Mouse (Mus musculus) cerebellum, adult 9-10 months (tissue): ENCODE data around the gene 4930556J24Rik.
A peak's percentile ranks its signal among the peaks of the same experiment; 100 is the strongest.
"Not testable (repeated sequence)": the region's sequence is repeated elsewhere in the genome, so short reads cannot be mapped to it uniquely, and the experiment has no call there.

Experiments
- DNase-seq: peaks from one replicate; pipeline ENCODE4 v3.0.0; 2022

Gene 4930556J24Rik

DNA sequence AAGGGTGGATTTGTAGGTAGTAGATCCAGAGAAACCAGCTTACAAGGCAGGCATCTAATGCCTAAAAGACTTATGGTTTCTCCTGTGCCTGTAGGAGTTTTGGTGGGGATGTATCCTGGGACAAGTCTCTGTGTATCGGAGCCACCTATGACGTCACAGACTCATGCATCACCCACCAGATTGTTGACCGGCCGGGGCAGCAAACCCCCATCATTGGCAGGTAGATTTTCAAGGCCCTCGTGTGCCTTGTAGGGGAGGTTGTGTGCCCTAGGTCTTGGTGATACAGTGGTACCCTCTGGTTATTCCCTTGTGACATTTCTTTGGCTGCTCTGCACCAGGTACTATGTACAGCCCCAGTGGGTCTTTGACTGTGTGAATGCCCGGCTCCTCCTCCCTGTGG, at the start of gene 4930556J24Rik:
TSS of gene 4930556J24Rik (minus strand) at position 101 of the 400 bp plus-strand sequence.
- no peak for DNase-seq

DNA sequence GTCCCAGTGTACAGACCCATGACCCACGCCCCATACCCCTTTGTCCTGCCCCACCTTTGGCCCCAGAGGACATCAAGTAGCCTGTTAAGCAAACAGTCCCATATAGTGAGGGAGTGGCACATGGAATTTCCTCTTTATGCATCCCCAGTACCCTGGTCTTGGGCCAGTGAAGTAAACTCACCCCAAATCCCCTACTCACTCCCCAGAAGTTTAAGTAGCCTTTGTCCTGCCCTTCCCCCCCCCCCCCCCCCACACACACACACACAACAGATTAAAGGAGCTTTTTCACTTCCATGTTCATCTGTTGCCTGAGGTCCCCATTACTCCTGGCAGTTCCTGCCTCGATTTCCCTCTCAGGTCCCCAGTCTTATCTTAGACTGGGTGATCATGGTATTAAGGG, 46.7 kb upstream of the 4930556J24Rik start:
- DNase-seq, result no peak

DNA sequence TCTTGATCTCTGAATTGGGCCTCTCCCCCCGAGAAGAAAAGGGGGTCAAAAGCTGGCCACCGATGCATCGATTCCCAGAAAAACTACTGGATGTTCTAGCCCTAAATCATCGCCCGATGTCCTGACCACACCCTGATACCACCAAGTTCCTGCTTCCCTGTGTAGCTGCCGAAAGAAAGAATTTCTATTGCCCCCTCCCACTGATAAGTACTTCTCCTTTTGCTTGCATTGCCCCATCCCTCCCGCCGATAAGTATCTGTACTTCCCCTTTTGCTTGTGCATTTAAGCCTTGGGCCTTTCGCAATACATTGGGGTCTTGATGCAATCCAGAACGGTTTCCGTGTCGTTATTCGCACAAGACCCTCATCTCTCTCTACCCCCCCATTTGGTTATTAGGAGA, 45.5 kb upstream of the 4930556J24Rik start:
- not testable (repeated sequence) for DNase-seq

DNA sequence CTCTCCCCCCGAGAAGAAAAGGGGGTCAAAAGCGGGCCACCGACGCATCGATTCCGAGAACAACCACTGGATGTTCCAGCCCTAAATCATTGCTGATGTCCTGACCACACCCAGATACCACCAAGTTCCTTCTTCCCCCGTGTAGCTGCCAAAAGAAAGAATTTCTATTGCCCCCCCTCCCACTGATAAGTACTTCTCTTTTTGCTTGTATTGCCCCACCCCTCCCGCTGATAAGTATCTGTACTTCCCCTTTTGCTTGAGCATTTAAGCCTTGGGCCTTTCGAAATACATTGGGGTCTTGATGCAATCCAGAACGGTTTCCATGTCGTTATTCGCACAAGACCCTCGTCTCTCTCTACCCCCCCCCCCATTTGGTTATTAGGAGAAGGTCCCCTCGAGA, 39.2 kb upstream of the 4930556J24Rik start:
- DNase-seq, result not testable (repeated sequence)

DNA sequence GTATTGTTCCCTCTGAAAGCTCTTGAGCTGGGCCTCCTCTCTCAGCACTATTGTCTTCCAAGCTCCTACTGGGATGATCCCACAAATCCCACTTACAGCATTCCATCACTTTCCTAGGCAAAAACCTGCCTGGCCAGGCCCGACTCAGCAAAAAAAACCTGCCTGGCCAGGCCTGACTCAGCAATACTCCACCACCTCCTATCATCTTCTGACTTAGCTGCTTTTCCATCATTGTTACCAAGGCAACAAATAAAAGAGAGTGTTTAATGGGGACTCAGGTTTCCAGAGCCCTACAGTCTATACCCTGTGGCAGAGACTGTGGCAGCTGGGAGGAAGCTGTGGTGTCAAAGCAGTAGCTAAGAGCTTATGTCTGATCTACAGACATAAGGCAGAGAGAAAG, 36.0 kb upstream of the 4930556J24Rik start:
- no peak for DNase-seq

DNA sequence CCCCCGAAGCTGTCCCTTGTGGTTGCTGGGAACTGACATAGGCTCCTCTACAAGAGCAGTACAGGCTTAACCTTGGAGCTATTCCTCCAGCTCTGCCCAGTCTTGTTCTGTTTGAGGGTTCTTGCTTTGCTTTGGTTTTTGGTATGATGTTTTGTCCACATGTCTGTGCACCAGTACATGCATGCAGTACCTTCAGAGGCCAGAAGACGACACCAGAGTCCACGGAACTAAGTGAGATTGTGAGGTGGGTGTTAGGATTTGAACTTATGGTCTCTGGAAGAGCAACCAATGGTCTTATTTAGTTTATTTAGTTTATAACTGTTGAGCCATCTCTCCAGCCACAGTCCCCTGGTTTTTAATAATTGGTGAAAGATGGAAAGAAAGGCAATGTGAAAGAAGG, 29.9 kb upstream of the 4930556J24Rik start:
- DNase-seq, result no peak

DNA sequence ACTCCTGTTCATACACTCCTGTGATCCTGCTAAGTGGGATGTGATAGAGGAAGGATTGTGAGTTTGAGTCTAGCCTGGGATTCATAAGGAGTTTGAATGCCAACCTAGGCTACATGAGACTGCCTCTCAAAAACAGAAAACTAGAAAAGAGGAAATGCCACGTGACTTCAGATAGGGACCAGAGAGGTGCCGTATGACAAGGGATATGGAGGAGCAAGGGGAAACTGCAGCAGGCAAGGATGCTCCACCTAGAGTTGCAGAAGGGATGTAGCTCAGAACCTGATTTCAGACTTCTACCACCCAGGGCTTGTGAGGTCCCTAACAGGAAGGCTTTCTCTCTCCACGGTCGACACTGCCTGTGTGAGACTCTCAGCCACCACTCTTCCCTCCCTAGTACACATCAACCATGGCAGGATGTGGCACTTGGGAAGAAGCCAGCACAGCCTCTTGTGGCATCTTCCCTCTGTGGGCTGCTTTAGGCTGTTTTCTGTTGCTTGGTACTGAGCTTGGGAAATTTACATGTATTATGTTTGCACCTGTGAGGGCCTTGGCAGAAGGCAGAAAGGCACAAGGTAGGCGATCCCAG, 28.7 kb upstream of the 4930556J24Rik start:
- no peak for DNase-seq

DNA sequence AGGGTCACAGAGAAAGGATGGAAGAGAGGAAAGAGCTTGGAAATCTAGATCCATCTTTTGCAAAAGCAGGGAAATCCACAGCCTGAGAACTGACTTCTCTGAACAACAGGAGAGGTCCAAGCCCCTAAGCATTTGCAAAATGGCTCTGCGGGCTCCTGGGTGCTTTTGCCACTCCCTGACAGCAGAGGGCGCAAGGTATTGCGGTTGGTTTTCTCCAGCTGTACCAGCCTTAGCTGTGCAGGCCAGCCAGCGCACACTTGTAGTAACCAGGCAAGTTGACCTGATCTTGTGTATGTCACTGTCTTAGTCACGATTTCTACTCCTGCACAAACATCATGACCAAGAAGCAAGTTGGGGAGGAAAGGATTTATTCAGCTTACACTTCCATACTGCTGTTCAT, 25.0 kb upstream of the 4930556J24Rik start:
- DNase-seq, result peak; percentile 18

DNA sequence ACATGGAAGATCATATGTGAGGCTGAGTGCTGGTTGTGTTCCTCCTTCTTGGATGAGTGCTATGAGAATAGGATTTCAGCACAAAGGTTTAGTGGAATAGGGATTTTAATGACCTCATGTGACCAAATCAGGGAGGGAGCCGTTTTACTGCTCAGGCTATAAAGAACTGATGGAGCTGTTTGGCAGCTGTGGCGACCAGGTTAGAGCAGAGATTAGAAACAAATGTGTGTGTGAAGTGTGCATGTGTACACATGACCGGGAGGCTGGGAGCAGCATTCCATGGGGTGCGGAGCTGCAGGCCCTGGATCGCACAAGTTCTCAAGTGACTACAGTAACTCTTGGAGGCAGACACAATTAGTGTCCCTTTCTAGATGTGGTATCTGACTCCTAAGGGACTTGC, 23.0 kb upstream of the 4930556J24Rik start:
- DNase-seq, result no peak

DNA sequence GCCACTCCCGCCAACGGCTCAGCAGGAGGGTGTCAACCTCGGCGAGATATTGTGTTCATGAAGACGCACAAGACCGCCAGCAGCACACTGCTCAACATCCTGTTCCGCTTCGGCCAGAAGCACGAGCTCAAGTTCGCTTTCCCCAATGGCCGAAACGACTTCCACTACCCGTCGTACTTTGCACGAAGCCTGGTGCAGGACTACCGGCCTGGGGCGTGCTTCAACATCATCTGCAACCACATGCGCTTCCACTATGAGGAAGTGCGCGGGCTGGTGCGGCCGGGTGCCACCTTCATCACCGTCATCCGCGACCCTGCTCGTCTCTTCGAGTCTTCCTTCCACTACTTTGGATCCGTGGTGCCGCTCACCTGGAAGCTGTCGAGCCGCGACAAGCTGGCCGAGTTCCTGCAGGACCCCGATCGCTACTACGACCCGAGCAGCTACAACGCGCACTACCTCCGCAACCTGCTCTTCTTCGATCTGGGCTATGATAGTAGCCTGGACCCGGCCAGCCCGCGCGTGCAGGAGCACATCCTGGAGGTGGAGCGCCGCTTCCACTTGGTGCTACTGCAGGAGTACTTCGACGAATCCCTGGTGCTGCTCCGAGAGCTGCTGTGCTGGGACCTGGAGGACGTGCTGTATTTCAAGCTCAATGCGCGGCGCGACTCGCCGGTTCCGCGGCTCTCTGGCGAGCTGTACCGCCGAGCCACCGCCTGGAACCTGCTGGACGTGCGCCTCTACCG, 21.6 kb upstream of the 4930556J24Rik start:
- DNase-seq, result no peak

DNA sequence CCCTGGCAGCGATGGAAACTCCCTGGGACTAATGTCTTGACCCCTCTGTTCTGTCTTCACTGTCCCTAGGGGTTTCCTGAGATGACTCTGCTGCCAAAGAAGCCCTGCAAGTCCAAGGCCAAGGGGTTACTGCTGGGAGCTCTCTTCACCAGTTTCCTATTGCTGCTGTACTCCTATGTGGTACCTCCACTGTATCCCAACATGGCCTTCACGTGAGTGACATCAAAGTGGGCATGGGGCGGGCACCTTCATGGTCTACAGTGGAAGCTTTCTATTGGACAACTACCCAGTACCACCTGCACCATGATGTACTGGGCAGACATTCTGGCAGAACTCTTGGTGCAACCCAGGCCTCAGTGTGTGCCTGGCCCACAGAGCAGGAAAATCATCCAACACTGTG, 20.3 kb upstream of the 4930556J24Rik start:
- no peak for DNase-seq

DNA sequence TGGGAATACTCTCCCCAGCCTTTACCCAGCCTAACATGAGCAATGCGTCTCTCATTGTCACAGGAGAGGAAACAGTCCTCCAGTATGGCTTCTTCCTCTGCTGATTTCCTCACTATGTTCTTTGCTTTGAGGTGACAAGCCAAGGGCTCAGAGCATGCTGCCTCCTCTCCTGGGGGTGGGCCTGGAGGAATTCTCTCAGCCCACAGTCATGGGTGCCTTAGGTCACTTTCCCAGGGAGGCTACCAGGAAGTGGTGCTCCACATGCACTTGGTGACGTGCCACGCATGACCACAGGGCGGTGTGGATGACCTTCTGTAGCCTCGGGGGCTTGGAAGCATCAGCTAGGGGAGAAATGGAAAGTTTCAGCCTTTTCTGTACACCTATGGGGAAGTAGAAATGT, 18.9 kb upstream of the 4930556J24Rik start:
- DNase-seq, result no peak

DNA sequence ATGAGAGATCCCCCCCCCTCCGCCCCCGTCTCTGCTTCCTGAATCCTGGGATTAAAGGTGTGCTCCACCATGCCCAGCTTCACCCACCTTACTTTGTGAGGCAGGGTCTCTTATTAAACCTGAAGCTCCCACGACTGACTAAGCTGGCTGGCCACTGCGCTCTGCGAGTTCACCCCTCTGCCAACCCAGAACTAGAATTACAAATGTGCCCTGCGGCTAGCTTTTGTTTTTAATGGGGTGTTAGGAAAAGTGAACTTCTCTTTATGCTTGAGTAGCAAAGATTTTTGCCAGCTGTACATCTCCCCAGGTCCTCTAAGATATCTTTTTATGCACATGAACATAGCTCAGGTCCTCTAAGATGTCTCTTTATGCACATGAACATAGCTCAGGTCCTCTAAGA, 17.3 kb upstream of the 4930556J24Rik start:
- no peak for DNase-seq

DNA sequence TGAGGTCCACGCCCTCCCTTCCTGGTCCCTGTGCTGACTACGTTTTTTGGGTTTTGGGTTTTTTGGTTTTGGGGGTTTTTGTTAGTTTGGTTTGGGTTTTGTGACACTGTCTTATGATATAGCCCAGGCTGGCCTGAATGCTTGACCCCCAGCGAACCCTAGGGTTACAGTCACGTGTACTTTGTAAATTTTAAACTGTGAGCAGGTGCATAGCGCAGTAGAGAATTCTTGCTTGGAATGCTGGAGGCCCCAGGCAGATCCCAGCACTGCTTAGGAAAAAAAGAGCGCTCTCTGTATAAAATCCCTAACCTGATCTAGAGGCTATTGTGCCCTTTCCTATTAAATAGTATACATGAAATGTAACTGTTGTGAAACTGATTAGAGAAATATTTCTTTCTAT, 16.6 kb upstream of the 4930556J24Rik start:
- DNase-seq, result no peak

DNA sequence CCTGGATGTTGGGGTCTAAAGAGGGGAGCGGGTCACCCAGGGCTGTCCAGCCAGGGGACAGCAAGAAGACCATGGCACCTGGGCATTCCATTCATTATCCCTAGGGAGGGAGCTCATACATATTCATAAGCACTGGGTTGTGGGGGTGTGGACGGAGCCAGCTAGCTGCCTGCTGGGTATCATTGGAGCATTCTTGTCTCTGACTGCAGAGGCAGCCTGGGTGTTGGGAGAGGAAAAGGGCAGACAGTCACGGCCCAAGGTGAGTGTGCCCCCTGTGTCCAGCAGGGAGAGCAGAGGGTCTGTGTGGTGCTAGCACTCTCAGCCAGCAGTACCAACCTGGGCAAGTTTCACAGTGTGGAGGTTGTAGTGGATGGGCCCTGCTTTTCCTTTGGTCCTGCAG, 13.2 kb upstream of the 4930556J24Rik start:
- no peak for DNase-seq

DNA sequence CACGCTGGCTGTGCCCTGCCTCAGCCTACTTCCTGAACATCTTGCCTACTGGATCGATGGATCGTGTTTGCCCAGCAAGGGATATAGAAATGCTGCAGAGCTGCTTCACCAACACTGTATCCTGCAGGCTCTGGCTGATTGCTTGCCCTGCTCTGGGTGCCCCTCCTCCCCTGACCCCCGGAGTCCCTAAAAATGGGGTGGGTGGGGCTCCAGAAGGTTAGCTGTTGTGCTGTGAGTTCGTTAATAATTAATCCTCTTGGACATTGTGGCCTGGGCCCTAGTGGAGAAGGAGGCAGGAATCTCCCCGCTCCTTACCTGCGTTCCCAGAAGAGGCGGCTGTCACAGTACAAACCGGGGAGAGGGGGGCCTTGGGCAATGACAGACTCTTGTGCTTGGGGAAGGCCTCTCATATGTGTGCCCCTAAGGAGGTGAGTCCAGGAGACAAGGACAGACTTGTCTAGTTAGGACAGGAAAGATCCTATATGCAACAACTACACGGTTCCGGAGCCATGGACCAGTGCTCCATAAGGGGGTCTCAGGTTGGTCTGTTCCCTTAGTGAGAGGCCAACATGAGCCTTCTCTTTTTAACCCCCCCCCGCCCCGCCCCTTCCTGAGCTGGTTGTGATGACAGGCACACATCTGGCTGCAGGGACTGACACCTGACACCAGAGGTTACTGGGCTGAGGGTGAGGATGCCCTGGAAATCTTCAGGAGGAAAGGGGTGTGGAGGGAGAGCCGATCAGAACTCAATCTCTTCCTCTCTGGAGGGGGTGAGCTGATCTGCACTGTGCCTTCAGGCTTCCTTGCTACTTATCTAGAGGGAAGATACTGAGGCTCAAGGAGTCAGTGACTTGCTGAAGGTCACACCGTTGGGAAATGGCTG, 7.5 kb upstream of the 4930556J24Rik start:
- no peak for DNase-seq

DNA sequence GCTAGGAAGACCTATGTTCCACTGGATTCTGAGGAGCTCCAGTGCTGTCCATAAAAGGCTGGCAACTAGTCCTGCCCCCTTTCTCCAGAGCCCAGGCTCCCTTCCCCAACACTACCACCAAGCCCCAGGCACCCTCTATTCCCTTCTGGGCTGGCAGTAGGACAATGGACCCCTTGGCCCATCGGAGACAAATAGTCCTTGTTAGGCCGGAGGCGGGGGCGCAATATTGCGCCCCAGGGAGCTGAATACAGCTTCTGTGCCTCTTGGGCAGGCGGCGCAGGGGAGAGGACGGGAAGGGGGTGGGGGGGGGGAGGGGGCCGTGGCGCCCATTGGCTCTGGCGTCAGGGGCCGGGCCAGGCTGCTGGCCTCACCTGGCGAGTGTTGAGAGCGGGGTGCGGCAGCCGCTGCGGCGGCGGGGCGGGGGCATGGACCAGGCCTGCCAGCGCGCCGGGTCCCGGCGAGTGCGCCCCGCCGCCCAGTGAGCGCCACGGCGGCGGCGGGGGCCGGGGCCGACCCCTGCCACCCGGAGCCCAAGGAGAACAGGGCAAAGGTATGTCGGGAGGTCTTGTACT, 6.8 kb upstream of the 4930556J24Rik start, which contains the start of gene Gal3st1:
TSS of gene Gal3st1 (plus strand) at position 346 of the 572 bp plus-strand sequence.
- no peak for DNase-seq

DNA sequence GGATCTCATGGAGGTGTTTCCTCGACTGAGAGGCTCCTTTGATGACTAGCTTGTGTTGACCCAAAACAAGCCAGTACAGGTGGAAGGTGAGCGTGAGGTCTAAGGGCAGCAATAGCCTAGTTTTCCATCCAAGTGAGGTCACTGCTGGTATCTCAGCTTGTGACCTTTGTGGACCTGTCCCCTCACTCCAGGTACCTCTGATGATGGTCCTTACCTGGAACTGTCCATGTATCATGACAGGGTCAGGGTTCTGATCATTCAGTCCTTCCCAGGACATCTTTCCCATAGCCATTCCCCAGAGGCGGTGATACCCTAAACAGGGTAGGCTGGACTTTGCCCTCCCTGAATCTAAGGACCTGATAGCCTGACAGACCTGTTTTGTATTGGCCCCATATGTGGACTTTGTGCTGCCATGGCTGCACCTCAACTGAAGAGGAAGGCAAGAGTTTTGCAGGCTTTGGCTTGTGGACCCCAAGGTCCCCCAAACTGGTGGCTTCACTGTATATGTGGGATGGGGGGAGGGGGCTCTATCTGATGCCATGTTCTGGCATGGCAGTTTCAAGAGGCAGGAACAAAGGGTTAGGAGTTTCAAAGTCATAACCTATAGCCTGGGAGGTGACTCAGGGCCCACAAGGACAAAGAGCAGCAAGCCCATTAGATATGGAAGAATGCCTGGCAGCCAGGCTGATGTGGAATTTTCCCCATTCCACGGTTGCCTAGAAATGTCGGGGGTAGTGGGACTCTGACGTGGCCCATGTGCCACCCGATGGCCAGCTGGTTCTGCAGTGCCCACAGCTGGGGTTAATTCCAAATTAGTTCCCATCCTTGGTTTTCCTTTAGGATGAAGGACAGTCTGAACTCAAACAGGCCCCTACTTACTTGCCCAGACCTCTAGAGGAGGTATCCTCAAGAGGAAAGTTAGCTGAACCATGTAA, 6.0 kb upstream of the 4930556J24Rik start:
- DNase-seq, result no peak

DNA sequence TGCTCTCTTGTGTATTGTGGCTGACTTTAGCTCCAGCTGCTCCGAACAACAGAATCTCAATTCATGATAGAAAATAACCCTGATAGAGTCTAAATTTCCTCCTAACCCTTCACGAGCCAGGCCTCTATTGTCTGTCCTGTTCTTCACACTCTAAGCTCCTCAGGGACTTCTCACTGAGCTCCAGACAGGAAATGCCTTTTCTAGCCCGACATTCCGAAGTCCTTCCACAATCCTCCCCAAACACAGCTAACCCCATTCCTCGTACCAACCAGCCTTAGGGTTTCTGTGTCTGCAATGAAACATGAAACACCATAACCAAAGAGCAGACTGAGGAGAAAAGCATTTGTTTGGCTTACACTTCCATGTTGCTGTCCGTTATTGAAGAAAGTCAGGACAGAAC, 5.0 kb upstream of the 4930556J24Rik start:
- no peak for DNase-seq

DNA sequence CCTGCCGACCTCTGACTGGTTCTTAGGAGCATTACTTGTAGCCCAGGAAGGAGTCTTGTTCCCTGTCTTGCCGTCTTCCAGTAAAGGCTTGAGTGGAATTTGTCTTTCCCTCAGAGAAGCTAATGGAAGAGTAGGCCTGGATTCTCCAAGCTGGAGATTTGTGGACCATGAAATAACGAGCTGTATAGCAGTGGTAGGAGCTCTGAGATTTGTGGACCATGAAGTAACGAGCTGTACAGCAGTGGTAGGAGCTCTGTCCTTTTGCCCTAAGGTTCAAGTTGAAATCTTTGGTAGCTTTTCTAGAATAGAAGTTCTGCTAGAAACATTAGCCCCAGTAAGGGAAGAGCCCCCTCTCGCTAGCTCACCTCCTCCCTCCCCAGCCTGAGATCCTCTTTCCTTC, 1.8 kb upstream of the 4930556J24Rik start:
- DNase-seq, result no peak

DNA sequence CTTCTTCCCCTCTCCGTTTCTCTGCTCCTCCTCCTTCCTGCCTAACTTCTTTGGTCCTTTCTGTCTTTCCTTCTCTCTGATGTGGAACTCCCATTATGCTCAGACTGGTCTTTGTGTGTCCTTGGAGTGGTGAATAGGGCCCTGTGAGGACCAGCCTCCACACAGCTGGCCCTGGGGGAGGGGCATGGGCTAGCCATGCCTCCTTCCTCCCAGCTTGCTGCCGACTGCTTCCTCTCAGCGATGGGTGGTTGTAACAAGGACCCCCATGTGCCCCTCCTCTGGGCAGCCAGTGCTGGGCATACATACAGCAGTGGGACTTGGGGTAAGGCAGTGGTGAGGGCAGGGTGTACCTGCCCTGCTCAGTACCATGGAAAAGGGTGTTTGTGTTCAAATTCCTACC, 2.3 kb downstream of the 4930556J24Rik start:
- DNase-seq, result no peak

DNA sequence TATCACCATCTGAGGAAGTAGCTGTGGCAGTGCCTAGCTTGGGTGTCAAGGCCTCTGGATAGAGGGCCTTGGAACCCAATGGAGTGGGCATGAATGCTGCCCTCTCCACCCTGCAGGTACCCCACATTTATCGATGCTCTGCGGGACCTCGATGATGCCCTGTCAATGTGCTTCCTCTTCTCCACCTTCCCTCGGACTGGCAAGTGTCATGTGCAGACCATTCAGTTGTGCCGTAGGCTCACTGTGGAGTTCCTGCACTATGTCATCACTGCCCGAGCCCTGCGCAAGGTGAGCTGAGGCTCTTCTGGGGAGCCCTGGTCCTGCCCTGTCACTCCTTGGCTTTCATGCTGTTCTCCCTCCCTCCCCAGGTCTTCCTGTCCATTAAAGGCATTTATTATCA, 3.5 kb downstream of the 4930556J24Rik start:
- DNase-seq, result no peak
